Mouse (Mus musculus) midbrain, embryonic 16.5 days (tissue): ENCODE data around the gene Rbm8a. TPM values are rescaled to one million over a fixed set of nuclear protein-coding genes. Genes with fewer than 3 reads are reported as not detected.

Source experiments
- ATAC-seq: fragments of 200-750 bp; cut with Nextera tagmentation; 2 replicates; pipeline ENCODE4 v1.8.0; 2017; ENCODE audit warnings: moderate TSS enrichment
- H3K27ac ChIP-seq: fragments of 300-500 bp; sonication (generic); 2 replicates; pipeline ENCODE4 v1.5.1; 2014; ENCODE audit warnings: mild to moderate bottlenecking, low read length, mixed read lengths
- H3K27me3 ChIP-seq: fragments of 300-500 bp; sonication (generic); 2 replicates; pipeline ENCODE4 v1.6.1; 2014; ENCODE audit warnings: low read depth, low read length, mixed read lengths; ENCODE audit not compliant: control insufficient read depth, insufficient read depth
- H3K36me3 ChIP-seq: fragments of 300-500 bp; sonication (generic); 2 replicates; pipeline ENCODE4 v1.6.1; 2014; ENCODE audit warnings: mild to moderate bottlenecking, low read length, moderate library complexity, mixed read lengths; ENCODE audit not compliant: control insufficient read depth, insufficient read depth
- H3K4me1 ChIP-seq: fragments of 300-500 bp; sonication (generic); 2 replicates; pipeline ENCODE4 v1.6.1; 2014; ENCODE audit warnings: mild to moderate bottlenecking, low read length, mixed read lengths; ENCODE audit not compliant: control insufficient read depth, insufficient read depth
- H3K4me2 ChIP-seq: fragments of 300-500 bp; sonication (generic); 2 replicates; pipeline ENCODE4 v1.6.1; 2014; ENCODE audit warnings: mild to moderate bottlenecking, low read length, mixed read lengths
- H3K4me3 ChIP-seq: fragments of 300-500 bp; sonication (generic); 2 replicates; pipeline ENCODE4 v1.5.1; 2014; ENCODE audit warnings: low read depth, mild to moderate bottlenecking, low read length, moderate library complexity, mixed read lengths
- H3K9ac ChIP-seq: fragments of 300-500 bp; sonication (generic); 2 replicates; pipeline ENCODE4 v1.6.1; 2014; ENCODE audit warnings: low read depth, low read length, mixed read lengths
- H3K9me3 ChIP-seq: fragments of 300-500 bp; sonication (generic); replicated peaks from 2 replicates; pipeline ENCODE4 v1.6.1; 2014; ENCODE audit warnings: mild to moderate bottlenecking, low read length, mixed read lengths; ENCODE audit not compliant: control insufficient read depth, poor library complexity, severe bottlenecking
- WGBS: fragments of 180-500 bp; shearing (Covaris S2); extraction: QIAGEN DNeasy Blood & Tissue Kit; methylation state at CpG from one replicate; pipeline ENCODE4 v1.1.7; 2014; 5-methylcytosine and 5-hydroxymethylcytosine counted together
- polyA plus RNA-seq: library from polyadenylated mRNA; unstranded; fragments of >200 nt; fragmentation: Nextera tagmentation; extraction: Ambion mirVana; gene quantifications from 2 replicates; pipeline ENCODE4 v1.2.1, GENCODE M21; 2015

Gene Rbm8a
- polyA plus RNA-seq, 1 experiment from 2014 or later: 123 TPM

GRCm38 (mm10) chr3:96595661-96596060 lies 34.1 kb upstream of the Rbm8a start:
- Histone ChIP-seq H3K27me3 (no peaks in the 10 kb centered on the region), H3K4me3 (peak overlapping the region; percentile 57), H3K36me3 (no peaks in the 10 kb centered on the region), H3K4me1 (peaks cover 47% of the 10 kb centered on the region), H3K9me3 (no peaks in the 10 kb centered on the region), H3K4me2 (peak overlapping the region; percentile 85), H3K27ac (peak overlapping the region; percentile 66), H3K9ac (peak overlapping the region; percentile 85; the same call in 1 of the 2 replicates)
- ATAC-seq: no peak
- 25% methylated on average over 6 of the region's 6 CpGs for WGBS

GRCm38 (mm10) chr3:96596228-96596707 lies 33.5 kb upstream of the Rbm8a start, which contains the start of gene Ankrd34a:
Gene Ankrd34a, plus strand, starts transcription at chr3:96596636.
- no peaks in the 10 kb centered on the region for H3K9me3 ChIP-seq
- under 1% methylated on average over 22 of the region's 23 CpGs for WGBS
- H3K9ac ChIP-seq: peak within 1 kb of the TSS; percentile 85
- ATAC-seq: no peak
- H3K27ac ChIP-seq: peak within 1 kb of the TSS; percentile 66
- peaks cover 47% of the 10 kb centered on the region for H3K4me1 ChIP-seq
- peak within 1 kb of the TSS; percentile 85 for H3K4me2 ChIP-seq
- peak within 1 kb of the TSS; percentile 57 for H3K4me3 ChIP-seq
- H3K27me3 ChIP-seq: no peaks in the 10 kb centered on the region
- no peaks in the 10 kb centered on the region for H3K36me3 ChIP-seq

DNA sequence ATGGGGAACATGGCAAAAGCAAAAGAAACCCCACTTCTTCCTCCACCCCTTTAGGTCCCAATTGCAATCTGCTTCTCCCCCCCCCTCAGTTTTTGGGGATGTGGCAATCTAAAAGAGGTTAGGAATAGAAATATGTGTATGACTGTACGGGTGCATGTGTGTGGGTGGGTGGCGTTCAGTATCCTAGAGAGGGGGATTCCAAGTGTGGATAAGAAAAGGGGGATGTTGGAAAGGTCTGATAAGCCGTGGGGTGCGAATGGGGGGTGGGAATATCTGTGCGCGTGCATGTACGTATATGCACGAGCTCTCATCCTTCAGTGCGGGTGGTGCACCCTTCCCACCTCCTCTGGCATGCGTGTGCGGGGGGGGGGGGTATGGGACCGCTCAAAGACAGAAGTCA lies 32.9 kb upstream of the Rbm8a start:
- Histone ChIP-seq H3K9me3 (no peaks in the 10 kb centered on the region), H3K27me3 (no peaks in the 10 kb centered on the region), H3K27ac (peak overlapping the region; percentile 66), H3K9ac (peak overlapping the region; percentile 85), H3K36me3 (no peaks in the 10 kb centered on the region), H3K4me3 (peak overlapping the region; percentile 57), H3K4me2 (peak overlapping the region; percentile 85), H3K4me1 (peaks cover 49% of the 10 kb centered on the region)
- WGBS: 0% methylated on average over 8 of the region's 12 CpGs
- no peak for ATAC-seq

- Histone ChIP-seq H3K36me3 (no peaks in the 10 kb centered on the region), H3K4me1 (peaks cover 52% of the 10 kb centered on the region), H3K27ac (peak overlapping the region; percentile 66), H3K4me2 (peak overlapping the region; percentile 85), H3K4me3 (peak overlapping the region; percentile 57), H3K9me3 (no peaks in the 10 kb centered on the region), H3K9ac (peak overlapping the region; percentile 85), H3K27me3 (no peaks in the 10 kb centered on the region)
- under 1% methylated on average over 40 of the region's 40 CpGs for WGBS
- ATAC-seq: 0 out of 2 replicates have a peak, but pooled peaks have one; percentile 2
Observed at GRCm38 (mm10) chr3:96597435-96597891, 32.3 kb upstream of the Rbm8a start.

DNA sequence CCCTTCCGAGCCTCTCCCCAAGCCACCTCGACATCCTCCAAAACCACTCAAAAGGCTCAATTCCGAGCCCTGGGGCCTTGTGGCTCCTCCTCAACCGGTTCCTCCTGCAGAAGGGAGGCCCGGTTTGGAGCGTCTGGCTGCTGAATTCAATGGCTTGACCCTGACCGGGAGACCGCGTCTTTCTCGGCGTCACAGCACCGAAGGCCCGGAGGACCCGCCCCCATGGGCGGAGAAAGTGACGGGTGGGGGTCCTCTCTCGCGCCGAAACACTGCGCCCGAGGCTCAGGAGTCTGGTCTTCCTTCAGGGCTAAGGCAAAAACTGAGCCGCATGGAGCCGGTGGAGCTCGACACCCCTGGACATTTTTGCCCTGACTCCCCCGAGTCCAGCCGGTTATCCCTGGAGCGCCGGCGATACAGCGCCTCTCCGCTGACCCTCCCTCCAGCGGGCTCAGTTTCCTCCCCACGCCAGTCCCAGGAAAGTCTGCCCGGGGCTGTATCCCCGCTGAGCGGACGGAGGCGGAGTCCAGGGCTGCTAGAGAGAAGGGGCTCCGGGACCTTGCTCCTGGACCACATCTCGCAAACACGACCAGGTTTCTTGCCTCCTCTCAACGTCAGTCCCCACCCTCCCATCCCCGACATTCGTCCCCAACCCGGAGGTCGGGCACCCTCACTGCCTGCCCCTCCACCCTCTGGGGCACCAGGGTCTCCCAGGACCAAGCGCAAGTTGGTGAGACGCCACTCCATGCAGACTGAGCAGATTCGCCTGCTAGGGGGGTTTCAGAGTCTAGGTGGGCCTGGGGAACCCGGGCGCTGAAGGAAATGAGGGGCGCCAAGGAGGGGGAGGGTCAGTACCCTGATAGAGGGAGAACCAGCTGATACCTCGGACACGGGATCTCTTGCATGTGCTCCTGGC lies 31.3 kb upstream of the Rbm8a start:
- peak overlapping the region; percentile 57 for H3K4me3 ChIP-seq
- no peaks in the 10 kb centered on the region for H3K36me3 ChIP-seq
- H3K27ac ChIP-seq: peak overlapping the region; percentile 66
- no peaks in the 10 kb centered on the region for H3K9me3 ChIP-seq
- H3K4me2 ChIP-seq: peak overlapping the region; percentile 85
- WGBS: 1% methylated on average over 54 of the region's 54 CpGs
- no peaks in the 10 kb centered on the region for H3K27me3 ChIP-seq
- H3K9ac ChIP-seq: peak overlapping the region; percentile 85
- H3K4me1 ChIP-seq: peaks cover 52% of the 10 kb centered on the region
- ATAC-seq: no peak

DNA sequence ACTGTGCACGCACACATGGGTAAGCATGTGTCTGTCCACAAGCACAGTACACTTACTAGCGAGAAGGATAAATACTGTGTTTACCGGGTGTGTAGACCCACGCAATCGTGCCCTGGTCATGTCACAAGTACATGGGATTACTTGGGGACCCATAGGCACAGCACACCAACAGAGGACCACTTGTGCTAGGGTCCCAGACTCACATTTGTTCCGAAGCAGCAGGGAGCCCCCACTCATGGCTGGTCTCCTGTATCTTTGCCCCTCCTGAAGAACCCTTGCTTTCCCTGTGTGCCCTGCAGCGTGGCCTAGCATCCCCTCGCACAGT lies 30.7 kb upstream of the Rbm8a start:
- no peak overlapping the region; the same call in 1 of the 2 replicates for H3K4me3 ChIP-seq
- peaks cover 58% of the 10 kb centered on the region for H3K4me1 ChIP-seq
- WGBS: 45% methylated on average over 8 of the region's 8 CpGs
- no peak overlapping the region for H3K27ac ChIP-seq
- no peaks in the 10 kb centered on the region for H3K9me3 ChIP-seq
- no peak for ATAC-seq
- no peaks in the 10 kb centered on the region for H3K36me3 ChIP-seq
- H3K27me3 ChIP-seq: no peaks in the 10 kb centered on the region
- peak overlapping the region; percentile 85 for H3K4me2 ChIP-seq
- H3K9ac ChIP-seq: no peak overlapping the region; the same call in 1 of the 2 replicates

- no peak overlapping the region for H3K9ac ChIP-seq
- no peak overlapping the region for H3K27ac ChIP-seq
- H3K9me3 ChIP-seq: no peaks in the 10 kb centered on the region
- WGBS: 74% methylated on average over 3 of the region's 3 CpGs
- peaks cover 62% of the 10 kb centered on the region for H3K4me1 ChIP-seq
- no peak overlapping the region for H3K4me3 ChIP-seq
- H3K4me2 ChIP-seq: no peak overlapping the region; the same call in 1 of the 2 replicates
- no peaks in the 10 kb centered on the region for H3K36me3 ChIP-seq
- ATAC-seq: no peak
- no peaks in the 10 kb centered on the region for H3K27me3 ChIP-seq
Observed at GRCm38 (mm10) chr3:96599411-96599810, 30.3 kb upstream of the Rbm8a start.

GRCm38 (mm10) chr3:96600639-96601250 lies 29.0 kb upstream of the Rbm8a start, which contains the start of gene Lix1l:
Gene Lix1l, plus strand, starts transcription at chr3:96601149.
- under 1% methylated on average over 27 of the region's 27 CpGs for WGBS
- Histone ChIP-seq H3K9me3 (no peaks in the 10 kb centered on the region), H3K27ac (peak within 1 kb of the TSS; percentile 94), H3K27me3 (no peaks in the 10 kb centered on the region), H3K4me1 (peaks cover 65% of the 10 kb centered on the region), H3K9ac (peak within 1 kb of the TSS; percentile 95), H3K4me3 (peak within 1 kb of the TSS; percentile 89), H3K36me3 (no peaks in the 10 kb centered on the region), H3K4me2 (peak within 1 kb of the TSS; percentile 88)
- peak; percentile 93 for ATAC-seq
